Mouse (Mus musculus) heart, embryonic 15.5 days (tissue): ENCODE data around the gene Dars. TPM values are rescaled to one million over a fixed set of nuclear protein-coding genes. Genes with fewer than 3 reads are reported as not detected.

Experiments used
- ATAC-seq: fragments of 200-750 bp; cut with Nextera tagmentation; replicated peaks from 2 replicates; pipeline ENCODE4 v1.8.0; 2017; ENCODE audit warnings: low read depth, moderate TSS enrichment; ENCODE audit not compliant: insufficient number of reproducible peaks, insufficient read depth, low FRiP score
- H3K27ac ChIP-seq: fragments of 300-500 bp; sonication (generic); 2 replicates; pipeline ENCODE4 v1.5.1; 2015; ENCODE audit warnings: mild to moderate bottlenecking, inconsistent platforms
- H3K27me3 ChIP-seq: fragments of 300-500 bp; sonication (generic); 2 replicates; pipeline ENCODE4 v1.6.1; 2015; ENCODE audit warnings: inconsistent platforms
- H3K36me3 ChIP-seq: fragments of 300-500 bp; sonication (generic); 2 replicates; pipeline ENCODE4 v1.6.1; 2015; ENCODE audit warnings: mild to moderate bottlenecking, inconsistent platforms
- H3K4me1 ChIP-seq: fragments of 300-500 bp; sonication (generic); replicated peaks from 2 replicates; pipeline ENCODE4 v1.6.1; 2015; ENCODE audit warnings: inconsistent platforms
- H3K4me2 ChIP-seq: fragments of 300-500 bp; sonication (generic); 2 replicates; pipeline ENCODE4 v1.6.1; 2015; ENCODE audit warnings: inconsistent platforms, mild to moderate bottlenecking, moderate library complexity
- H3K4me3 ChIP-seq: fragments of 300-500 bp; sonication (generic); 2 replicates; pipeline ENCODE4 v1.5.1; 2015; ENCODE audit warnings: mild to moderate bottlenecking, inconsistent platforms
- H3K9ac ChIP-seq: fragments of 300-500 bp; sonication (generic); 2 replicates; pipeline ENCODE4 v1.6.1; 2015; ENCODE audit warnings: mild to moderate bottlenecking, inconsistent platforms
- H3K9me3 ChIP-seq: fragments of 300-500 bp; sonication (generic); replicated peaks from 2 replicates; pipeline ENCODE4 v1.6.1; 2016; ENCODE audit warnings: inconsistent platforms
- WGBS: fragments of 180-500 bp; shearing (Covaris S2); methylation state at CpG from one replicate; pipeline ENCODE4 v1.1.7; 2015; ENCODE audit warnings: mixed read lengths; 5-methylcytosine and 5-hydroxymethylcytosine counted together
- polyA plus RNA-seq: library from polyadenylated mRNA; unstranded; fragments of >200 nt; fragmentation: Nextera tagmentation; extraction: Ambion mirVana; gene quantifications from 2 replicates; pipeline ENCODE4 v1.2.1, GENCODE M21; 2015

The Dars gene
- 96.1 and 99.2 TPM in 2 replicates for polyA plus RNA-seq

DNA sequence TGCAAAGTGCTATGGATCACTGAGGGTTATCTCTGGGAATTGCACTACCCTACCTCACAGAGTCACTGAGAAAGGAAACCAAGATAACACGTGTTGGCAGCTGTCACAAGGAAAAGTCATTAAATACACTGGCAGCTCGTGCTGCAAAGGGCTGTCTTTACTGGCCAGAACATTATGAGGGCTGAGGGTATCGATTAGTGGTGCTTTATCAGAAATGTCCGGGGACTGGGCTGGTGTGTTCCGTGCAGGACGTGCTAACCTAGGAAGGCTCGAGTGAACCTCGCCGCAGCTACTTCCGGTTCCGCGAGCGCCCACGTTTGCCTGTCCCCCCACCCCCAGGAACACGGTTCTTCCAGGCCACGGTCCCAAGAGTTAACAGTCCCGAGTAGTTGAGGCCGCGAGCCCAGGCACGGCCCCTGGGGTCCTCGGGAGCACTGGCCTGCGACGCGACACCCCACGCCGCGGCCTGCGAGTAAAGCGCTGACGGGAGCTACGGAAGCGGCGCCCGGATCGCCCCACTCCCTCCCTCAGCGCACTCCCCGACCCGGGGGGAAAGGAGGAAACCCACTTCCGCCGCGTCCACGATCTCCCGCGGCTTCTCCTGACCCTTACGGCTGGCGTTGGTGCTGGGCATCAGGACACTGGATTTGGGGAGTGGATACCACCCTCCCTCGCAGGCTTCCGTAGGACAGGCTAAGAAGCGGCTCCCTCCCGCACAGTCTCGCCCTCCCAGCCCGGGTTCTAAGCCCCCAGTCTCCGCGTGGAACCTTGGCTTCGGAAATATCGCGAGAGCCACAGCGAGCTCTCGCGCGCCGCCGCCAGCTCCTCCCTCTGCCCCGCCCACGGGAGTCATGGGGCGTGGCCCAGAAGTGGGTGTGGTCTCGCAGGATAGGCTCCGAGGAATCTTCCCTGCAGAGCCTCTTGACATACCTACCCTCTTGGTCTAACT is at the start of gene Dars:
Gene Dars, minus strand, starts transcription at position 785 of the 949 bp plus-strand sequence.
- Histone ChIP-seq H3K9ac (peak within 1 kb of the TSS; percentile 80), H3K4me1 (peaks cover 5% of the 10 kb centered on the region; the same call in 1 of the 2 replicates), H3K27me3 (no peaks in the 10 kb centered on the region), H3K27ac (peak within 1 kb of the TSS; percentile 90), H3K4me3 (peak within 1 kb of the TSS; percentile 64), H3K36me3 (peaks cover 11% of the 10 kb centered on the region; the same call in 1 of the 2 replicates), H3K9me3 (no peaks in the 10 kb centered on the region), H3K4me2 (peak within 1 kb of the TSS; percentile 69)
- WGBS: under 1% methylated on average over 67 of the region's 68 CpGs
- peak; percentile 87 for ATAC-seq

GRCm38 (mm10) chr1:128466828-128467227 is 49.7 kb upstream of the Dars start:
- no peaks in the 10 kb centered on the region for H3K36me3 ChIP-seq
- H3K4me2 ChIP-seq: no peak overlapping the region
- no peak overlapping the region for H3K9ac ChIP-seq
- H3K4me1 ChIP-seq: peaks cover under 1% of the 10 kb centered on the region; the same call in 1 of the 2 replicates
- H3K27ac ChIP-seq: no peak overlapping the region
- no peak overlapping the region for H3K4me3 ChIP-seq
- H3K9me3 ChIP-seq: no peaks in the 10 kb centered on the region
- WGBS: 52% methylated on average over 1 of the region's 1 CpGs
- ATAC-seq: no peak
- H3K27me3 ChIP-seq: no peaks in the 10 kb centered on the region; the same call in 1 of the 2 replicates

DNA sequence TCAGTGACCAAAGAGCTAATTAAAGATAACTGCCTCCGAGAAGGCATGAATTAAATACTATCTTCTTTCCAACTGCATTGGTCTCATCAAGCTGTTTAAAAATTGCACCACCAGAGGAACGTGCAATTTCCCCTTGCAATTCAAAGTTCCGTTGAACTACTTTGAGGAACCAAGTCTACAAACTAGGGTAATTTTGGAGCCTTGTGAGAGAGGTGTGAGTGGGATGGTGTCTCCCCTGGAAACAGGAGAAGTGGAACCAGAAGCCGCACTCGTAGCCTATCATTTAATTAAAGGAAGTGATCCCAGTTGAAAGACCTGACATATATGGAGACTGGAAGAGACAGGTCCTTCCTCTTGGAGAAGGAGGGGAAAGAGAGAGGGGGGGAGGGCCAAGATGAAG is 46.3 kb upstream of the Dars start:
- Histone ChIP-seq H3K9me3 (no peaks in the 10 kb centered on the region), H3K36me3 (no peaks in the 10 kb centered on the region), H3K27me3 (no peaks in the 10 kb centered on the region), H3K4me3 (no peak overlapping the region), H3K27ac (no peak overlapping the region), H3K9ac (no peak overlapping the region), H3K4me2 (no peak overlapping the region), H3K4me1 (no peaks in the 10 kb centered on the region)
- WGBS: 71% methylated on average over 5 of the region's 5 CpGs
- no peak for ATAC-seq

- Histone ChIP-seq H3K4me1 (peaks cover 3% of the 10 kb centered on the region), H3K36me3 (no peaks in the 10 kb centered on the region), H3K27ac (no peak overlapping the region), H3K9ac (no peak overlapping the region), H3K4me3 (no peak overlapping the region), H3K4me2 (no peak overlapping the region), H3K27me3 (no peaks in the 10 kb centered on the region), H3K9me3 (no peaks in the 10 kb centered on the region)
- WGBS: 54% methylated on average over 3 of the region's 3 CpGs
- ATAC-seq: no peak
Observed at GRCm38 (mm10) chr1:128462389-128462788, 45.2 kb upstream of the Dars start.

GRCm38 (mm10) chr1:128460780-128461179 is 43.6 kb upstream of the Dars start:
- 85% methylated on average over 6 of the region's 6 CpGs for WGBS
- no peak for ATAC-seq

GRCm38 (mm10) chr1:128459439-128459838 is 42.3 kb upstream of the Dars start:
- Histone ChIP-seq H3K9ac (no peak overlapping the region), H3K4me1 (peaks cover 10% of the 10 kb centered on the region), H3K4me2 (no peak overlapping the region), H3K36me3 (no peaks in the 10 kb centered on the region), H3K27ac (no peak overlapping the region), H3K4me3 (no peak overlapping the region), H3K9me3 (no peaks in the 10 kb centered on the region), H3K27me3 (no peaks in the 10 kb centered on the region)
- no peak for ATAC-seq
- 68% methylated on average over 1 of the region's 1 CpGs for WGBS

More at GRCm38 (mm10) chr1:128460780-128461179, 43.6 kb upstream of the Dars start:
- H3K9me3 ChIP-seq: no peaks in the 10 kb centered on the region
- H3K4me3 ChIP-seq: no peak overlapping the region
- no peaks in the 10 kb centered on the region for H3K27me3 ChIP-seq
- no peak overlapping the region for H3K9ac ChIP-seq
- H3K27ac ChIP-seq: no peak overlapping the region
- no peak overlapping the region for H3K4me2 ChIP-seq
- H3K4me1 ChIP-seq: peaks cover 10% of the 10 kb centered on the region
- no peaks in the 10 kb centered on the region for H3K36me3 ChIP-seq

- Histone ChIP-seq H3K4me3 (no peak overlapping the region), H3K9me3 (no peaks in the 10 kb centered on the region), H3K27ac (no peak overlapping the region), H3K9ac (no peak overlapping the region), H3K36me3 (no peaks in the 10 kb centered on the region), H3K4me1 (peaks cover 10% of the 10 kb centered on the region), H3K4me2 (no peak overlapping the region), H3K27me3 (no peaks in the 10 kb centered on the region)
- no peak for ATAC-seq
- WGBS: 67% methylated on average over 3 of the region's 3 CpGs
Observed at GRCm38 (mm10) chr1:128459011-128459410, 41.8 kb upstream of the Dars start.

DNA sequence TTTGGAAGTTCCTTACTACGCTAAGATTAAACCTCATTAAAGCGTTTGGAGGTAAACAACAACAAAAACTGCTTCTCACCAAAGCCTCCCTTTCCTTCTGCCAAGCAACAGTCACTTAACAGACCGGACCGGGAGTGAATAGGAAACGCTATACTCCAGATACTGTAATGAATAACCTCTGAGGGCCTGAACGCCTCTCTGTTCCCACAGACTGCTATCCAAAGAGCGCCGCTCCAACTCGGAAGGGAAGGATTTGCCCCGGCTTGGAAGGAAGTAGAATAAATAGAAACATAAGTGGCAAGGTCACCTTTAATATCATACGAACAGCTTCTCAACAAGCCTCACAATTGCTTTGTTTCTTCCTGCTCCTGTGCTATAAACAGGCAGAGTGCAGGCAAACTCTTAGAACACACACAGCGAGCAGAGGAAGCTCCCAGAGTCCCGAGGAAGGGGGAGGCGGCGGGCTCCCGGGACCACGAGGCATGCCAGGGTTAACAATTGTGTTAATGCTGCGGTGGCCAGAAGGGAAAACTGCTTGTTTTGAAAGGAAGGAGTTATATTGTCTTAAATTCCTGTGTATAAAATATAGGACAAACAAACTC is 39.8 kb upstream of the Dars start:
- no peaks in the 10 kb centered on the region for H3K27me3 ChIP-seq
- H3K4me2 ChIP-seq: peak overlapping the region; percentile 55
- H3K9ac ChIP-seq: peak overlapping the region; percentile 30; the same call in 1 of the 2 replicates
- ATAC-seq: 0 out of 2 replicates have a peak, but pooled peaks have one; percentile 39
- peak overlapping the region; percentile 33 for H3K4me3 ChIP-seq
- no peak overlapping the region; the same call in 1 of the 2 replicates for H3K27ac ChIP-seq
- WGBS: 23% methylated on average over 18 of the region's 18 CpGs
- no peaks in the 10 kb centered on the region for H3K36me3 ChIP-seq
- H3K4me1 ChIP-seq: peaks cover 10% of the 10 kb centered on the region
- H3K9me3 ChIP-seq: no peaks in the 10 kb centered on the region

GRCm38 (mm10) chr1:128456271-128456670 is 39.1 kb upstream of the Dars start:
- Histone ChIP-seq H3K4me2 (no peak overlapping the region), H3K4me1 (peaks cover 10% of the 10 kb centered on the region), H3K27ac (no peak overlapping the region), H3K9me3 (no peaks in the 10 kb centered on the region), H3K27me3 (no peaks in the 10 kb centered on the region), H3K36me3 (no peaks in the 10 kb centered on the region), H3K9ac (no peak overlapping the region), H3K4me3 (no peak overlapping the region)
- WGBS: 88% methylated on average over 10 of the region's 10 CpGs
- no peak for ATAC-seq

- ATAC-seq: no peak
- Histone ChIP-seq H3K9ac (no peak overlapping the region), H3K4me3 (no peak overlapping the region), H3K27me3 (no peaks in the 10 kb centered on the region), H3K27ac (no peak overlapping the region), H3K9me3 (no peaks in the 10 kb centered on the region), H3K4me2 (no peak overlapping the region), H3K36me3 (no peaks in the 10 kb centered on the region), H3K4me1 (peaks cover 7% of the 10 kb centered on the region)
- WGBS: 69% methylated on average over 3 of the region's 3 CpGs
Observed at GRCm38 (mm10) chr1:128452210-128452609, 35.0 kb upstream of the Dars start.

- Histone ChIP-seq H3K27me3 (no peaks in the 10 kb centered on the region), H3K9ac (no peak overlapping the region), H3K27ac (no peak overlapping the region), H3K4me1 (no peaks in the 10 kb centered on the region), H3K9me3 (no peaks in the 10 kb centered on the region), H3K4me3 (no peak overlapping the region), H3K4me2 (no peak overlapping the region), H3K36me3 (no peaks in the 10 kb centered on the region)
- ATAC-seq: no peak
- 78% methylated on average over 4 of the region's 4 CpGs for WGBS
Observed at GRCm38 (mm10) chr1:128451183-128451582, 34.0 kb upstream of the Dars start.
